In the genomic region with DNA sequence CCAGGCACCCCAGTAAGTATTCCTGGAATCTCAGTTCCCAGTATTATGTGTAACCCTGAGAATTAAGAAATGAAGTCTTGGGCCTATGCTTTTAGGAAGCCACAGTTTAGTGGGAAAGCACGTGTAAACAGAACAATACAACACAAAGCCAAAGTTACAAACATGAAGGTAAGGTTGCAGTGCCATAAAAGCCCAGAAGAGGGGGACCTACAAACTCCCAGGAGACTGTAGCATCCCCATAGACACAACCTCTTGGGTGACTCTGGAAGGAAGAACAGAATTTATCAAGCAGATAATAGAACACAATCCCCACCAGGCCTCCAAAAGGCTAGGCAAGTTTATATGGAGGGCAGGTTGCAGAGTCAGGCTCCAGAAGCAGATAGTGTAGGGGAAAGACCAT, we compare ENCODE assay signal across 10 mouse cellular contexts. TPM values are rescaled to one million over a fixed set of nuclear protein-coding genes. Genes with fewer than 3 reads are reported as not detected.
DNase-seq lines count a peak whose midpoint lies in the region; ATAC-seq and TF ChIP-seq lines count a peak whose summit lies in the region.
"Had no signal": no experiment of that assay in that cellular context is flagged by ENCODE, and none has a peak within 500 bp of the region (broad histone marks: within the 10 kb centered on the region; RNA-seq: fewer than 3 reads in every experiment).

No protein-coding gene starts in this region.

- 69% methylated on average over 1 of the region's 1 CpGs for WGBS in heart, adult 2 months
- 41% methylated on average over 1 of the region's 1 CpGs for WGBS in liver, postnatal 0 days (ENCODE audit: insufficient replicate concordance)
- WGBS in liver, embryonic 11.5 days, result 41% methylated on average over 1 of the region's 1 CpGs

- no peak for DNase-seq in heart, adult 2 months
- DNase-seq in heart, adult 11 months, result no peak
- DNase-seq in liver, postnatal 0 days, result peak; percentile 13
- no peak for DNase-seq in liver, embryonic 11.5 days (ENCODE audit: low spot score)
- DNase-seq in ES-E14 (ENCODE audit: low read depth, low spot score), result peak; percentile 19
- peak; percentile 42 for DNase-seq in naive thymus-derived CD4-positive, alpha-beta T cell, adult 2 months (ENCODE audit: low read depth)
- DNase-seq in left cerebral cortex, adult 18-20 months (ENCODE audit: low spot score in 2 of 2), result no peak
- DNase-seq in c-Kit-positive CD71-positive TER-119-positive erythroid progenitor cells, embryonic 14.5 days (ENCODE audit: low spot score), result no peak

- in situ Hi-C loops in ES-E14 (cut with MboI; ENCODE audit: low sequenced_read_pairs in 2 of 2, unreplicated experiment in 2 of 2), result no loop called here

- peak; percentile 62 for TF ChIP-seq CTCF in heart, adult 2 months (IDR thresholded peaks at IDR 0.05)
- peak; percentile 51 for TF ChIP-seq CTCF in liver, postnatal 0 days (IDR thresholded peaks at IDR 0.05; ENCODE audit: low read depth)

- no peaks in the 10 kb centered on the region for H3K4me1 ChIP-seq in heart, adult 2 months (ENCODE audit: control insufficient read depth, insufficient read depth, low read length)
- no peaks in the 10 kb centered on the region for H3K4me1 ChIP-seq in liver, postnatal 0 days (ENCODE audit: insufficient read depth)
- H3K4me1 ChIP-seq in liver, embryonic 11.5 days (replicated peaks; ENCODE audit: control insufficient read depth, insufficient read depth, low read length), result no peaks in the 10 kb centered on the region
- no peaks in the 10 kb centered on the region for H3K4me1 ChIP-seq in ES-E14 (ENCODE audit: control insufficient read depth in 2 of 2, insufficient read depth in 2 of 2, low read length in 2 of 2, poor library complexity in 1 of 2)
- H3K4me1 ChIP-seq: embryonic facial prominence, embryonic 12.5 days; lung, embryonic 15.5 days had no signal

- no peak for TF ChIP-seq EP300 in heart, adult 2 months (IDR thresholded peaks at IDR 0.05; ENCODE audit: insufficient read depth, low read depth, low read length)
- no peak for TF ChIP-seq EP300 in liver, postnatal 0 days (IDR thresholded peaks at IDR 0.05; ENCODE audit: low read depth)

- H3K4me3 ChIP-seq in heart, adult 2 months, result no peak overlapping the region
- no peak overlapping the region for H3K4me3 ChIP-seq in liver, postnatal 0 days (ENCODE audit: low read depth, low read length)
- no peak overlapping the region for H3K4me3 ChIP-seq in liver, embryonic 11.5 days (ENCODE audit: low read depth, low read length)
- H3K4me3 ChIP-seq in ES-E14 (ENCODE audit: insufficient read depth in 1 of 2, low read depth in 1 of 2, low read length in 2 of 2, poor library complexity in 1 of 2, severe bottlenecking in 1 of 2), result no peak overlapping the region
- H3K4me3 ChIP-seq: embryonic facial prominence, embryonic 12.5 days; lung, embryonic 15.5 days had no signal

- no peaks in the 10 kb centered on the region for H3K36me3 ChIP-seq in heart, adult 2 months (ENCODE audit: control insufficient read depth, insufficient read depth, low read length)
- no peaks in the 10 kb centered on the region for H3K36me3 ChIP-seq in liver, postnatal 0 days (replicated peaks; ENCODE audit: insufficient read depth, low read length)
- H3K36me3 ChIP-seq in liver, embryonic 11.5 days (ENCODE audit: control insufficient read depth, insufficient read depth, low read length), result no peaks in the 10 kb centered on the region
- no peaks in the 10 kb centered on the region for H3K36me3 ChIP-seq in ES-E14 (ENCODE audit: control insufficient read depth, insufficient read depth, low read length, poor library complexity, severe bottlenecking)
- H3K36me3 ChIP-seq: embryonic facial prominence, embryonic 12.5 days; lung, embryonic 15.5 days had no signal

- no peaks in the 10 kb centered on the region for H3K27me3 ChIP-seq in heart, adult 2 months (ENCODE audit: control insufficient read depth, insufficient read depth, low read length)
- H3K27me3 ChIP-seq in liver, postnatal 0 days (ENCODE audit: insufficient read depth, low read length), result no peaks in the 10 kb centered on the region
- no peaks in the 10 kb centered on the region for H3K27me3 ChIP-seq in liver, embryonic 11.5 days (replicated peaks; ENCODE audit: control insufficient read depth, insufficient read depth, low read length)
- H3K27me3 ChIP-seq: embryonic facial prominence, embryonic 12.5 days; lung, embryonic 15.5 days had no signal

- H3K4me2 ChIP-seq in liver, postnatal 0 days (ENCODE audit: low read depth, low read length), result no peak overlapping the region
- H3K4me2 ChIP-seq in liver, embryonic 11.5 days, result no peak overlapping the region
- H3K4me2 ChIP-seq: embryonic facial prominence, embryonic 12.5 days; lung, embryonic 15.5 days had no signal

- no peak for ATAC-seq in liver, postnatal 0 days
- no peak for ATAC-seq in liver, embryonic 11.5 days (replicated peaks; ENCODE audit: low FRiP score)

- intact Hi-C loops in heart, adult 2 months (cut with DNase I), result loop anchor here (2.0 kb wide), 1 partner anchor 92 kb away; no protein-coding TSS in a partner anchor

- H3K9me3 ChIP-seq in liver, postnatal 0 days (ENCODE audit: low read length), result no peaks in the 10 kb centered on the region
- H3K9me3 ChIP-seq in liver, embryonic 11.5 days (ENCODE audit: control insufficient read depth, low read length), result no peaks in the 10 kb centered on the region
- no peaks in the 10 kb centered on the region for H3K9me3 ChIP-seq in ES-E14 (ENCODE audit: control insufficient read depth, insufficient read depth, low read depth, low read length)
- H3K9me3 ChIP-seq: embryonic facial prominence, embryonic 12.5 days; lung, embryonic 15.5 days had no signal

- no peaks in the 10 kb centered on the region for H3K79me2 ChIP-seq in heart, adult 2 months (replicated peaks; ENCODE audit: control insufficient read depth, insufficient read depth, low read length)

- H3K27ac ChIP-seq in heart, adult 2 months, result no peak overlapping the region
- H3K27ac ChIP-seq in liver, postnatal 0 days (ENCODE audit: low read depth), result no peak overlapping the region
- no peak overlapping the region for H3K27ac ChIP-seq in liver, embryonic 11.5 days (ENCODE audit: low read depth, low read length)
- H3K27ac ChIP-seq in ES-E14 (ENCODE audit: insufficient read depth, low read depth, low read length, poor library complexity, severe bottlenecking), result no peak overlapping the region
- H3K27ac ChIP-seq: embryonic facial prominence, embryonic 12.5 days; lung, embryonic 15.5 days had no signal

- no peak for TF ChIP-seq POLR2A in heart, adult 2 months (IDR thresholded peaks at IDR 0.05; ENCODE audit: insufficient read depth, low read depth, low read length)

- H3K9ac ChIP-seq in heart, adult 2 months (ENCODE audit: low read depth, low read length), result no peak overlapping the region
- no peak overlapping the region for H3K9ac ChIP-seq in liver, postnatal 0 days (replicated peaks)
- H3K9ac ChIP-seq in liver, embryonic 11.5 days (ENCODE audit: low read depth, low read length), result no peak overlapping the region
- H3K9ac ChIP-seq in ES-E14 (ENCODE audit: insufficient read depth, low read depth, low read length, poor library complexity, severe bottlenecking), result no peak overlapping the region
- H3K9ac ChIP-seq: embryonic facial prominence, embryonic 12.5 days; lung, embryonic 15.5 days had no signal

TF ChIP-seq in ES-E14, 5 proteins besides CTCF, POLR2A, EP300 and RAD21:
- TF ChIP-seq ZNF384 (IDR thresholded peaks at IDR 0.05; ENCODE audit: low read depth, low read length) (no peak), CHD2 (IDR thresholded peaks at IDR 0.05; ENCODE audit: low read depth, low read length) (no peak), MAFK (IDR thresholded peaks at IDR 0.05; ENCODE audit: insufficient read depth, low read depth, low read length) (no peak), ZC3H11A (IDR thresholded peaks at IDR 0.05; ENCODE audit: borderline replicate concordance, low read depth, low read length) (no peak), HCFC1 (IDR thresholded peaks at IDR 0.05; ENCODE audit: borderline replicate concordance, insufficient read depth, low read length) (no peak)

RNA-seq across cellular contexts. Expression of a gene that starts 27.9 kb away (rescaled TPM):
- total RNA-seq in heart, adult 2 months (2021), result 1 to 10 TPM; 3.0 to 3.3 TPM
- 0.74 and 1.6 TPM in 2 replicates for polyA plus RNA-seq in heart, adult 2 months (2012; rRNA removed)
- polyA plus RNA-seq in liver, postnatal 0 days (2015; fragmentation: Nextera tagmentation; extraction: Ambion mirVana), result 0.69 and 0.75 TPM in 2 replicates
- polyA plus RNA-seq in liver, embryonic 11.5 days (2014; fragmentation: Nextera tagmentation; extraction: Ambion mirVana), result 2.7 and 4.3 TPM in 2 replicates
- total RNA-seq in ES-E14 (2012; rRNA removed), result 9.3 and 12.5 TPM in 2 replicates
- total RNA-seq in left cerebral cortex, adult 18-20 months (2021), result 10 to 100 TPM; 37.5 to 38.0 TPM

RNA-seq across cellular contexts. Expression of a gene that starts 56.7 kb away (rescaled TPM):
- 10 to 100 TPM; 15.7 to 17.4 TPM for total RNA-seq in heart, adult 2 months (2021)
- 7.4 and 9.7 TPM in 2 replicates for polyA plus RNA-seq in heart, adult 2 months (2012; rRNA removed)
- polyA plus RNA-seq in liver, postnatal 0 days (2015; fragmentation: Nextera tagmentation; extraction: Ambion mirVana), result 9.2 TPM in 2 replicates
- polyA plus RNA-seq in liver, embryonic 11.5 days (2014; fragmentation: Nextera tagmentation; extraction: Ambion mirVana), result 32.2 and 34.1 TPM in 2 replicates
- 27.4 and 30.2 TPM in 2 replicates for total RNA-seq in ES-E14 (2012; rRNA removed)
- 10 to 100 TPM; 36.9 to 39.0 TPM for total RNA-seq in left cerebral cortex, adult 18-20 months (2021)

RNA-seq across cellular contexts. Expression of a gene that starts 56.9 kb away (rescaled TPM):
- 10 to 100 TPM; 62.6 to 76.5 TPM for total RNA-seq in heart, adult 2 months (2021)
- polyA plus RNA-seq in heart, adult 2 months (2012; rRNA removed), result 39.4 and 65.7 TPM in 2 replicates
- polyA plus RNA-seq in liver, postnatal 0 days (2015; fragmentation: Nextera tagmentation; extraction: Ambion mirVana), result 92.5 and 94.9 TPM in 2 replicates
- polyA plus RNA-seq in liver, embryonic 11.5 days (2014; fragmentation: Nextera tagmentation; extraction: Ambion mirVana), result 106 and 117 TPM in 2 replicates
- total RNA-seq in ES-E14 (2012; rRNA removed), result 57.3 and 77.3 TPM in 2 replicates
- total RNA-seq in left cerebral cortex, adult 18-20 months (2021), result 10 to 100 TPM; 44.1 to 50.3 TPM

Comparison
In these comparisons a context has a peak if more than half of its experiments do, and no peak if none do; other contexts are left out.
1. DNase-seq: peak in liver, postnatal 0 days (single experiment), ES-E14 (single experiment) and naive thymus-derived CD4-positive, alpha-beta T cell, adult 2 months (single experiment); none in heart, adult 2 months (0 of 2), heart, adult 11 months (single experiment), liver, embryonic 11.5 days (single experiment), left cerebral cortex, adult 18-20 months (0 of 2) and c-Kit-positive CD71-positive TER-119-positive erythroid progenitor cells, embryonic 14.5 days (single experiment).